Comparison of ENCODE assay signal across 12 mouse cellular contexts in the genomic region with DNA sequence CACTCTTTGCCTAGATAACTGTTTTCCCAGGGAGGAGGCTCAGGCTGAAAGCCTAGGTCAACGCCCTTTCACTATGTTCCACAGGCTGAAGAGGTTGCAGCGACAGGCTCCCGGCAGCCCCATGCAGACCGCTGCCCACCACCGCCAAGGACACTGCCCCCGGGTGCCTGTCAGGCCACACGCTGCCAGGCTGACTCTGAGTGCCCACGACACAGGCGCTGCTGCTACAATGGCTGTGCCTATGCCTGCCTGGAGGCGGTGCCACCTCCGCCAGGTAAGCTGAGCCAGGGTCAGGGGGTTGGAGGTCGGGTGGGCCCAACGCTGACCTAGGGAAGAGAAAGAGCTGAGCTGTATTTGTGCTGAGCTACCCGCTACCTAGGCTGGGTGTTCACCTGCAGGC. TPM values are rescaled to one million over a fixed set of nuclear protein-coding genes. Genes with fewer than 3 reads are reported as not detected.
"Had no signal": no experiment of that assay in that cellular context is flagged by ENCODE, and none has a peak within 500 bp of the region (broad histone marks: within the 10 kb centered on the region; RNA-seq: fewer than 3 reads in every experiment).

No protein-coding gene starts in this region.

- H3K27ac ChIP-seq: kidney, postnatal 0 days; layer of hippocampus, adult 2 months; limb, embryonic 10.5 days; limb, embryonic 13.5 days; liver, embryonic 12.5 days; liver, embryonic 15.5 days; lung, embryonic 15.5 days; neural tube, embryonic 12.5 days; neural tube, embryonic 15.5 days had no signal

- H3K4me1 ChIP-seq: neural tube, embryonic 12.5 days had no signal

- H3K36me3 ChIP-seq: limb, embryonic 10.5 days; limb, embryonic 13.5 days; liver, embryonic 12.5 days; liver, embryonic 15.5 days; lung, embryonic 15.5 days; neural tube, embryonic 12.5 days; neural tube, embryonic 15.5 days had no signal

- H3K9me3 ChIP-seq: limb, embryonic 10.5 days; limb, embryonic 13.5 days; liver, embryonic 12.5 days; liver, embryonic 15.5 days; lung, embryonic 15.5 days; neural tube, embryonic 15.5 days had no signal

- H3K9ac ChIP-seq: liver, embryonic 12.5 days; liver, embryonic 15.5 days; lung, embryonic 15.5 days; neural tube, embryonic 12.5 days; neural tube, embryonic 15.5 days had no signal

- DNase-seq: layer of hippocampus, adult 9-11 months; thymus, adult 18-20 months; thymus, postnatal 36 days had no signal

- H3K4me3 ChIP-seq: layer of hippocampus, adult 2 months; liver, embryonic 15.5 days; neural tube, embryonic 12.5 days; neural tube, embryonic 15.5 days had no signal

- H3K27me3 ChIP-seq: lung, embryonic 15.5 days; neural tube, embryonic 12.5 days had no signal

RNA-seq across cellular contexts. Expression of a gene that starts 43.7 kb away (rescaled TPM):
- polyA plus RNA-seq: limb, embryonic 10.5 days; limb, embryonic 13.5 days; liver, embryonic 12.5 days; liver, embryonic 15.5 days had no signal
